Mouse (Mus musculus): ENCODE results near the gene Snd1. TPM values are rescaled to one million over a fixed set of nuclear protein-coding genes. Genes with fewer than 3 reads are reported as not detected.

The Snd1 gene
- polyA plus RNA-seq (2012; rRNA removed): 60.2 and 67.7 TPM in 2 replicates

GRCm38 (mm10) chr6:28474839-28475238, at the start of gene Snd1:
Gene Snd1 (plus strand): TSS chr6:28475139.

GRCm38 (mm10) chr6:28427096-28427839, 47.7 kb upstream of the Snd1 start, which contains the start of gene Fscn3:
Gene Fscn3 (plus strand): TSS chr6:28427789.

DNA sequence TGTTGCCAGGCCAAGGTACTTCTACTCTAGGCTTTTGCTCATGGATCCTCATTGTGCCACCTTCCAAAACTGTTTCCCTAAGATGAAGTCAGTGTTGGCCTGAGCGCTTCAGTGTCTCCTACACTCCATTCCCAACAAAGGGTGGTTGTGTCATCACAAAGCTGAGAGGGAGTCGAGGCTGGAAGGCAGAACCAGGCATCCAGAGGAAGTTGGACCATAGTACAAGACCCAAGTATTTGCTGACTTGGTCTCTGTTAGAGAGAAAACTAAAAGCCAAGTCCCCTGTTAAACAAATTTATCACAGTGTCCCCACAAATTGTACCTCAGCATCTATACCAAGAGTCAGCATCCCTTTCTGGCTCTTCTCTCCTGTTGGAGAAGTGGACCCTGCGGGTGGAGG, 46.6 kb upstream of the Snd1 start, which contains the start of gene Gcc1:
Gcc1 (minus strand) TSS at position 101 of the 400 bp plus-strand sequence.

GRCm38 (mm10) chr6:28449253-28449652, 25.7 kb upstream of the Snd1 start, which contains the start of gene Pax4:
Gene Pax4 (minus strand): TSS chr6:28449353.

GRCm38 (mm10) chr6:28831011-28831853, 356.3 kb downstream of the Snd1 start, which contains the start of gene Lrrc4:
Gene Lrrc4 (minus strand): TSS chr6:28831747.

Other genes starting within 250 kb of the Snd1 start
- gene Zfp800, start 77.1 kb upstream of the Snd1 start, polyA plus RNA-seq (2012; rRNA removed): 6.4 and 7.5 TPM in 2 replicates
- gene Arf5, start 51.6 kb upstream of the Snd1 start, polyA plus RNA-seq (2012; rRNA removed): 422 and 440 TPM in 2 replicates
- gene Fscn3, start 47.4 kb upstream of the Snd1 start, polyA plus RNA-seq (2012; rRNA removed): 0.05 and 0.15 TPM in 2 replicates
- 6.9 and 7.1 TPM in 2 replicates for gene Gcc1, start 46.7 kb upstream of the Snd1 start, polyA plus RNA-seq (2012; rRNA removed)
- gene Pax4, start 25.8 kb upstream of the Snd1 start, polyA plus RNA-seq (2012; rRNA removed): 0.27 TPM in 1 of 2 replicates, not detected in the other